Mouse (Mus musculus) hindbrain, embryonic 16.5 days (tissue): Measurements from ENCODE around the gene Nisch. TPM values are rescaled to one million over a fixed set of nuclear protein-coding genes. Genes with fewer than 3 reads are reported as not detected.
A peak's percentile ranks its signal among the peaks of the same experiment; 100 is the strongest.

Source experiments
- ATAC-seq: fragments of 200-750 bp; cut with Nextera tagmentation; 2 replicates; pipeline ENCODE4 v1.8.0; 2017; ENCODE audit warnings: moderate TSS enrichment, moderate library complexity
- H3K27ac ChIP-seq: fragments of 300-500 bp; sonication (generic); 2 replicates; pipeline ENCODE4 v1.5.1; 2014; ENCODE audit warnings: low read depth, mild to moderate bottlenecking, control low read depth, low read length, moderate library complexity
- H3K27me3 ChIP-seq: fragments of 300-500 bp; sonication (generic); replicated peaks from 2 replicates; pipeline ENCODE4 v1.6.1; 2014; ENCODE audit warnings: low read length; ENCODE audit not compliant: control insufficient read depth, insufficient read depth
- H3K36me3 ChIP-seq: fragments of 300-500 bp; sonication (generic); 2 replicates; pipeline ENCODE4 v1.6.1; 2014; ENCODE audit warnings: mild to moderate bottlenecking, low read length, moderate library complexity, mixed read lengths; ENCODE audit not compliant: control insufficient read depth, insufficient read depth
- H3K4me1 ChIP-seq: fragments of 300-500 bp; sonication (generic); 2 replicates; pipeline ENCODE4 v1.6.1; 2014; ENCODE audit warnings: low read depth, low read length; ENCODE audit not compliant: control insufficient read depth, insufficient read depth
- H3K4me2 ChIP-seq: fragments of 300-500 bp; sonication (generic); 2 replicates; pipeline ENCODE4 v1.6.1; 2014; ENCODE audit warnings: mild to moderate bottlenecking, low read length, control low read depth, moderate library complexity
- H3K4me3 ChIP-seq: fragments of 300-500 bp; sonication (generic); 2 replicates; pipeline ENCODE4 v1.5.1; 2014; ENCODE audit warnings: mild to moderate bottlenecking, low read length, control low read depth, moderate library complexity
- H3K9ac ChIP-seq: fragments of 300-500 bp; sonication (generic); 2 replicates; pipeline ENCODE4 v1.6.1; 2014; ENCODE audit warnings: low read depth, mild to moderate bottlenecking, control low read depth, low read length, moderate library complexity
- H3K9me3 ChIP-seq: fragments of 300-500 bp; sonication (generic); 2 replicates; pipeline ENCODE4 v1.6.1; 2014; ENCODE audit warnings: mild to moderate bottlenecking, low read length, moderate library complexity; ENCODE audit not compliant: control insufficient read depth
- WGBS: fragments of 180-500 bp; shearing (Covaris S2); extraction: QIAGEN DNeasy Blood & Tissue Kit; methylation state at CpG from one replicate; pipeline ENCODE4 v1.1.7; 2014; 5-methylcytosine and 5-hydroxymethylcytosine counted together
- polyA plus RNA-seq: library from polyadenylated mRNA; unstranded; fragments of >200 nt; fragmentation: Nextera tagmentation; extraction: Ambion mirVana; gene quantifications from 2 replicates; pipeline ENCODE4 v1.2.1, GENCODE M21; 2015

The Nisch gene
- 304 and 382 TPM in 2 replicates for polyA plus RNA-seq

DNA sequence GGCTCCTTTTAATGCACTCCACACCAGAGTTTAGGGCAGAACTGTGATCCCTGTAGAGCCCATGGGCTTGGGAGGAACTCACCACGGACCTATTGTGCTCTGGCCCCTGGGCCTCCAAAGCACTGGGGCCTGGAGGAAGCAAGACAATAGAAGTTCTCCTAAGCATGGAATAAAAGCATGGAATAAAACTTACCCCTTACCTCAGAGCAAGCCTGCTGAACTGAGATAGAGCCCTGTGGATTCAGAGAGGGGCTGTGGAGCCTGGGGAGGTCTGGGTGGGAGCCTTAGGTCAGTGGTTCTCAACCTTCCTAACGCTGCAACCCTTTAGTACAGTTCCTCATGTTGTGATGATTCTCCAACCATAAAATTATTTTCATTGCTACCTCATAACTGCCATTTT, at the start of gene Nisch:
Gene Nisch, minus strand, starts transcription at position 101 of the 400 bp plus-strand sequence.
- 57% methylated on average over 2 of the region's 2 CpGs for WGBS
- Histone ChIP-seq H3K4me1 (peaks cover 12% of the 10 kb centered on the region; the same call in 1 of the 2 replicates), H3K9me3 (no peaks in the 10 kb centered on the region), H3K27me3 (no peaks in the 10 kb centered on the region), H3K27ac (peak within 1 kb of the TSS; percentile 44; the same call in 1 of the 2 replicates), H3K36me3 (no peaks in the 10 kb centered on the region), H3K4me2 (0 out of 2 replicates have a peak within 1 kb of the TSS, but pooled peaks have one; percentile 22), H3K9ac (peak within 1 kb of the TSS; percentile 41), H3K4me3 (no peak within 1 kb of the TSS)
- ATAC-seq: no peak

DNA sequence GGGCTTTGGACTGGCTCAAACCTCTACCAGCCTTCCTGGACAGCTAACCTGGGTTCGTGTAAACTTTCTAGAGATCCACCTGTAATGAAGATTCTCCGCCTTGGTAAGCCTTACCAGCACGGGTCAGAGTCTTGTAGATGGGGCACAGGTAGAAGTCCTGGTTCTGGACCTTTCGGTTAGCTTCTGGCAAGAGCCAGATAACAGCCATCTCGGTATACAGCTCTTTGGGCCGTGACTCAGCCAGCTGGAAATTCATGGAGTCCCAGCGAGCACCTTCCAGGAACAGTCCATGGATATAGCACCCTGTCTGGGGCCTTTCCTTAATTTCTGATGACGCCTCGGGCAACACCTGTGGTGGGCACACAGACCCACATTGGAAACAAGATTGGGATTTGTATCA, 44.2 kb upstream of the Nisch start:
- Histone ChIP-seq H3K36me3 (peaks cover 54% of the 10 kb centered on the region), H3K4me3 (no peak overlapping the region), H3K9ac (no peak overlapping the region), H3K4me1 (no peaks in the 10 kb centered on the region), H3K27ac (no peak overlapping the region), H3K9me3 (no peaks in the 10 kb centered on the region), H3K4me2 (no peak overlapping the region), H3K27me3 (no peaks in the 10 kb centered on the region)
- WGBS: 95% methylated on average over 9 of the region's 9 CpGs
- no peak for ATAC-seq

DNA sequence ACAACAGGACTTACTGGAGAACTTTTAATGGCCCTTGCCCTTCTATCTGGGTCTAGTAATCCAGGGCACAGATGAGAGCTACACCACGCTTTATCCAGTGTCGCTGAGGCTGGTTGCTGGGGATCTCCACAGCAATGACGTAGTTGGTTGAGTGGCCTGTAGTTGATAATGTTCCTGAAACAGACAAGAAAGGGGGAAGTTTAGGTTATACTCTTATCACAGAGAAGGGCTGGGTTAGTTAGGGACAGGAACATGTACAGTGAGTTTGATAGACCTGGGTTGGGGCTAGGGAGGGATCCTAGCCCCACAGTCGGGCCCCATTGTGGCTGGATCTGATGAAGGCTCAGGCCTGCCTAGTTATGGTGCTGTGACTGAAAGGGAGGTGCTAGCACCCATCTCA, 43.6 kb upstream of the Nisch start:
- Histone ChIP-seq H3K4me3 (no peak overlapping the region), H3K36me3 (peaks cover 59% of the 10 kb centered on the region), H3K9ac (no peak overlapping the region), H3K4me1 (no peaks in the 10 kb centered on the region), H3K27ac (no peak overlapping the region), H3K4me2 (no peak overlapping the region), H3K9me3 (no peaks in the 10 kb centered on the region), H3K27me3 (no peaks in the 10 kb centered on the region)
- WGBS: 92% methylated on average over 4 of the region's 4 CpGs
- no peak for ATAC-seq

DNA sequence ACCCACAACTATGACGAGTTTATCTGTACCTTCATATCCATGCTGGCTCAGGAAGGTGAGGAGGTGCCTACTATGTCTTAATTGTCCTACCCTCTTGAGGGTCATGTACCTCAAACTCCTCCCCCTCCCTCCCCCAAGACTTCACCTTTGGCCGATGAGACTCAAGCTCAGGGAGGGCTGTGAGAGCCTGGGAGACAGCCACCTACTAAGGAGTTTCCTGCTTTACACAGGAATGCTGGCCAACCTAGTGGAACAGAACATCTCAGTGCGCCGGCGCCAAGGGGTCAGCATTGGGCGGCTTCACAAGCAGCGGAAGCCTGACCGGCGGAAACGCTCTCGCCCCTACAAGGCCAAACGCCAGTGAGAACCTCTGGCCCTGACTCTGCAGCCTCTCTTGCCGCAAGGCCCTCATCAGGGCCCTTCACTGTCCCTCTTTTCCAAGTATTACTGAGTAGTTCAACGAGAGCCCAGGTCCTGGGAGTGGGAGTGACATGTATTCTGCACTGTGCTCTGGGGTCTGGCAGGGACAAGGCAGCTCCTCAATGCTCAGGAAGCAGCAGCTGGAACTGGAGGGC, 41.8 kb upstream of the Nisch start:
- H3K9me3 ChIP-seq: no peaks in the 10 kb centered on the region
- 96% methylated on average over 14 of the region's 14 CpGs for WGBS

DNA sequence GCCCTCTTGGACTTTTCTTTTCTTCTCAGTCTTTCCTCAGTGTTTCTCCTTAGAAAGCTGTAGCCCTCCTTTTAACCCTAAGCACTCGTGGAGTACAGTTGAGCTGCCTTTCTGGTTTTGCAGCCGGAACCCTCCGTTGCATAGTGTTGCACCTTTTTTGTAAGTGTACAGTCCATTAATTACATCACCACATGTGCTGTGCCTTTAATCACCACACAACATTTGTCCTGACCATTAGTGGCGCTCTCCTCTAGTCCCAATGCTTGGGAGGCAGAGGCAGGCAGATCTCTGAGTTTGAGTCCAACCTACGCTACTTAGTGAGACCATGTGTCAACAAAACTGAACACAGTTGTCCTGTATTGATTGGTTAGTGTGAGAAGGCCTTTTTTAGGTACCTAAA, 35.3 kb upstream of the Nisch start:
- Histone ChIP-seq H3K9ac (peak overlapping the region; percentile 94), H3K36me3 (peaks cover 32% of the 10 kb centered on the region), H3K4me3 (peak overlapping the region; percentile 87), H3K27ac (no peak overlapping the region), H3K4me1 (peaks cover 9% of the 10 kb centered on the region), H3K27me3 (no peaks in the 10 kb centered on the region), H3K9me3 (no peaks in the 10 kb centered on the region), H3K4me2 (peak overlapping the region; percentile 77)
- 91% methylated on average over 5 of the region's 5 CpGs for WGBS
- no peak for ATAC-seq

More for the DNA sequence above, 41.8 kb upstream of the Nisch start:
- Histone ChIP-seq H3K4me2 (no peak overlapping the region), H3K4me3 (no peak overlapping the region), H3K36me3 (peaks cover 76% of the 10 kb centered on the region), H3K27ac (no peak overlapping the region), H3K4me1 (no peaks in the 10 kb centered on the region), H3K9ac (no peak overlapping the region), H3K27me3 (no peaks in the 10 kb centered on the region)
- ATAC-seq: no peak

DNA sequence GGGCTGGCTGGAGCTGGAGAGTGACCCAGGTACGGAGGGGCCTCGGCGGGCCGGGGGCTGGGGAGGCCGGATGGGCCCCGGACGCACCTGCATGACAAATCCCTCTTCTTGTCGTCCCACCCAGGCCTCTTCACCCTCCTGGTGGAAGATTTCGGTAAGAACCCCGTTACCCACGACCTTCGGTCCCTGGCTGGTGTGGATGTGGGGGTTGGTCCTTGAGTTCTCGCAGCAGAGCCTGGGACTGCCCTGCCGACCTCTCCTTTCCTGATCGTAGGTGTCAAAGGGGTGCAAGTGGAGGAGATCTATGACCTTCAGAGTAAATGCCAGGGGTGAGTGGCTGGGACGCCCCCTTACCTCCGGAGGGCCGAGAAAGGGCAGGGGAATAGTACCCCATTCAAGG, 34.9 kb upstream of the Nisch start:
- peak overlapping the region; percentile 87 for H3K4me3 ChIP-seq
- H3K36me3 ChIP-seq: peaks cover 27% of the 10 kb centered on the region
- peaks cover 9% of the 10 kb centered on the region for H3K4me1 ChIP-seq
- ATAC-seq: no peak; the same call in 1 of the 2 replicates
- 1% methylated on average over 18 of the region's 18 CpGs for WGBS
- H3K27ac ChIP-seq: peak overlapping the region; percentile 77
- no peaks in the 10 kb centered on the region for H3K27me3 ChIP-seq
- peak overlapping the region; percentile 94 for H3K9ac ChIP-seq
- peak overlapping the region; percentile 77 for H3K4me2 ChIP-seq
- H3K9me3 ChIP-seq: no peaks in the 10 kb centered on the region

DNA sequence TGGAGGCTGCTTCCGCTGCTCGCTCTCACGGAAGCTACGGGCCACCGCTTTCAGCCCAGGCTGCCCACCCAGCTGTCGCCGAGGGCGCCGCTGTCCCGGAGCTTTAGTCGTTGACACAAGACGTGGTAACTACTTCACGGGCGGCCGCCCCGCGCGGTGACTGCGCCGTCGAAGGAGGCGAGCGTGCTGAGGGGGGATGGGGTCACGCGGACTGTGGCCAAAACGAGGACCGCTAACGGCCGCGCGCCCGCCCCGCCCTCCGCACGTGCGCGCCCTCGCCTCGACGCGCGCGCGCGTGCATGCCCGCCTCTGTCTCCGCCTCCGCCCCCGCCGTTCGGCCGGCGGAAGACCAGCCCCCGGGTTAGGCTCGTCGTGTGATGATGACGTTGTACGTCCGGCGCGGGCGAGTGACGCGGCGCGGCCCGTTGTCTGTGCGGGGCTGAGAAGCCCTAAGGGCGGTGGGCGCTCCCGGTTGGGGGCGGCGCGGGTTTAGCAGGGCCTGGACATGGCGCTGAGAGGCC, 34.4 kb upstream of the Nisch start, which contains the start of the genes Phf7 and Bap1:
Gene Phf7, minus strand, starts transcription at position 234 of the 521 bp plus-strand sequence.
Gene Bap1, plus strand, starts transcription at position 367 of the 521 bp plus-strand sequence.
- Histone ChIP-seq H3K36me3 (peaks cover 23% of the 10 kb centered on the region), H3K9ac (peak within 1 kb of the TSS; percentile 94), H3K27me3 (no peaks in the 10 kb centered on the region), H3K9me3 (no peaks in the 10 kb centered on the region), H3K4me1 (peaks cover 9% of the 10 kb centered on the region), H3K4me2 (peak within 1 kb of the TSS; percentile 77), H3K4me3 (peak within 1 kb of the TSS; percentile 87), H3K27ac (peak within 1 kb of the TSS; percentile 94)
- ATAC-seq: peak; percentile 93
- 0% methylated on average over 58 of the region's 75 CpGs for WGBS

DNA sequence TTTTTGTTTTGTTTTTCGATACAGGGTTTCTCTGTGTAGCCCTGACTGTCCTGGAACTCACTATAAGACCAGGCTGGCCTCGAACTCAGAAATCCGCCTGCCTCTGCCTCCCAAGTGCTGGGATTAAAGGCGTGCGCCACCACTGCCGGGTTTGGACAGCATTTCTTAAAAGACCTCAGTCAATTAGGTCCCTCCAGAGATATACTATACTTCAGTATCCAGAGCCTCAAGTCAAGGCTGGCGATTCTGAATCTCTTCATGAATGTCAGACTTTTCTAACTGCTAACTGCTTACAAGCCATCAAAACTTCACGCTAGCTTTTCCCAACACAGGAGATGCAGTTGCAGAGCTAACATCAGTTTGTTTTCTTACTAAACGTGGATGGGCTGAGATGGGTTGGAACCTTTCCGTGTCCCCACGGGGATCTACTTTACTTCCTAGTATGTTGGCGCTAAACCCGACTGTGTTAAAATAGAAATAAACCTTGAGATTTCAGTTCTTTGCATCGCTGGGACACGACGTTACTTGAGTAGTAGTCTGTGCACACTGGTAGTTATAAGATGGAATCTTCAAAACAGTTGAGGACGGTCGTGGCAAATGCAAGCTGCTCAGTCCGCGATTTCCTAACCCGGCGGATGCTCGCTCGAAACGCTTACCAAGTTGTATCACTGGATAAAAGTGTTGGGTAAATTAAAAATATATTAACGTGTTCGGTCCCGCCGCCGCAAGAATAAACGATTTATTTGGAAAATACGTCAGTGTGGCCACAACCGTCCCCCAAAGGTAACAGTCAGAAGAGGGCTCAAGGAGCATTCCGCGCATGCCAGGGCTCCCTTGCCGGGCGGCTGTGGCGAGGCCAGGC, 33.7 kb upstream of the Nisch start:
- Histone ChIP-seq H3K9me3 (no peaks in the 10 kb centered on the region), H3K4me3 (peak overlapping the region; percentile 87), H3K4me2 (peak overlapping the region; percentile 59), H3K27ac (peak overlapping the region; percentile 94), H3K4me1 (peaks cover 9% of the 10 kb centered on the region), H3K36me3 (peaks cover 17% of the 10 kb centered on the region), H3K9ac (peak overlapping the region; percentile 89), H3K27me3 (no peaks in the 10 kb centered on the region)
- 20% methylated on average over 38 of the region's 38 CpGs for WGBS
- ATAC-seq: peak; percentile 85

DNA sequence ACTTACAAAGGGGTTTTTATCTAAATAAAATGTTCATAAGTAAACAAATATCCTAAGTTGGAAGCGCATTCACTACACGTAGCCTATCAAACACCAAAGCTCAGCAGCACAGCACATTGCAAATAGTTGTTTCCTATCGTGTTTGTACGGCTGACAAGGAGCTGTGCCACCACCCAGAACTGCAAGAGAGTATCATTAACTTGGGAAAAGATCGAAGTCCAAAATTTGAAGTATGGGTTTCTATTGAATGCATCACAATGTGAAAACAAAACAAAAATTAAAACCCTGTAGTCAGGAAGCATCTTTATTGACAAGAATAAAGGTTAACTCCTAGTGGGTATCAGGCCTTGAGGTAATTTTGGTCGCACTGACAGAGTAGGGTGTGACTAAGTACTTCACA, 31.6 kb upstream of the Nisch start:
- no peaks in the 10 kb centered on the region for H3K27me3 ChIP-seq
- H3K4me2 ChIP-seq: no peak overlapping the region
- H3K9me3 ChIP-seq: no peaks in the 10 kb centered on the region
- H3K4me1 ChIP-seq: peaks cover 9% of the 10 kb centered on the region
- 95% methylated on average over 6 of the region's 6 CpGs for WGBS
- no peak for ATAC-seq
- no peaks in the 10 kb centered on the region for H3K36me3 ChIP-seq
- H3K27ac ChIP-seq: no peak overlapping the region
- no peak overlapping the region for H3K4me3 ChIP-seq
- no peak overlapping the region for H3K9ac ChIP-seq
